Mouse (Mus musculus) WW6 (cell line): ENCODE measurements at regions not wholly inside any gene's neighbourhood (a gene's known extent, or its start where the extent isn't known, plus 50 kb on each side); places are given as distances from the start of the nearest gene placed in this dataset.

Experiments used
- DNase-seq: peaks from one replicate; pipeline ENCODE4 v3.0.0-alpha.2; 2013; ENCODE audit warnings: low read depth, low spot score

DNA sequence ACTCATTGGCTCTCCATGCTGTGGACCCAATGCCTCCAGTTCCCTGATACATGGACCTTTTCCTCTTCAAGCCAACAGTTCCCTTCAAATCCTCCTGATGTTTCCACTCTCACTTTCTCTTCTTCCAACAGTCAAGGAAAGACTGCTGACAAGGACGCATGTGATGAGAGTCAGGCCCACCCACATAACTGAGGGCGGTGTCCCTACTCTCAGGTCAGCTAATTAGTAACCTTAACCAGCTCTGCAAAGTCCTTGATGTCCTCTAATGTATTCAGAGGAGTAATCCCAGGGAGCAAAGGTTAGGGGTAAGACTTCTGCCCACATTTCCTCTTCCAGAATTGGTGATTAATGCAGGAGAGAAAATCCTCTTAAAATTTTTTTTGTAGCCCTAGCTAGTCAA is 139.7 kb downstream of the Ackr3 start:
- no peak for DNase-seq

DNA sequence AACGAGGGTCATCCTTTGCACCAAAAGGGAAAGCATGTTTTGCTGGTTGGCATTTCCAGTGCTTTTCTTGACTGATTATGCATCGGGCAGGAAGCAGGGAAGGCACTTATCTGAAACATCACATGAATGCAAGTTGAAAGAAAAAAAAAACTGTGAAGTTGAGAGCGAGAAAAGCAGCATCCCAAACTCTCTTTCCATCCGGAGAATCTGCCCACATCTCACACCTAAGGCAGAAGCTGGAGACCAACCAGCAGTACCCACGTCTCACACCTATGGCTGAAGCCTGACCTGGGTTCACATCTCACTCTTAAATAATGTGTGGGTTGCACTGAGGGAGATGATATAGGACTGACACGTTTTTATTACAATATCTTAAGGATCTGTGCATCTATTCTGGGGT is 143.3 kb downstream of the Ackr3 start:
- no peak for DNase-seq

DNA sequence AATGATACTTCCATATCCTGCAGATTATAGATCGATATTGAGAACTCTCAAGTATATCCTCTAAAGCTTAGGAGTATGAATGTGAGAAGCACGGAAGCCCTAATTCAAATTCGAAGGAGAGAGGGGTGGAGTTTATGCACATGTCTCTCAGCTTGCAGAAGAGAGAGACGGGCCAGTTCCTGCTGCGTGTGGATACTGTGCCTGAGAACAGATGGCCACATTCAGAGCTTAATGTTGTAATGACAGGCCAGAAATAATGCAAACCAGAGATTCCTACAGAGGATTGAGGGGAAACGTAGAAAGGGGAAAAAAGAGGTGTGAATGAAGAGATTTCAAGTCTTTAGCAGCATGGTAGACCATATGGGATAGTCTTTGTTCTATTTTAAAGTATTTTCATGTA is 145.8 kb downstream of the Ackr3 start:
- no peak for DNase-seq

GRCm38 (mm10) chr1:90353325-90353724 is 149.5 kb downstream of the Ackr3 start:
- no peak for DNase-seq

DNA sequence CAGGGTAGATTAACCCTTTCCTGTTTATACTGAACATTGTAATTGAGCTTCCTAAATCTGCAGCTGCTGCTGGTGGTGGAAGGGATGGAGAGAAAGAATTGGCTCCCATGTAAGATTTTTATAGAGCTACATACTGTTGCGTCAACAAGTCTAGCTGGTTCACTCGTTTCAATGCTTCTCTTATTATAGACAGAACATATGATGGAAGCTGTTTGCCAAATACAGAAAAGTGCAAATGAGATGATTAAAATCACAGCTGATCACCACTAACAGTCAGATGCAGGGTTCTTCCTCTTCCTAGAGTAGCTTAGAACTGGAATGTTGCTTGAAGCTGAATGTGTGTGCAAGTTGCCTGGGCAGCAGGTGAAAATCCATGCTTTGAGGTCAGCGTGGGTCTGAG is 152.8 kb downstream of the Ackr3 start:
- no peak for DNase-seq

DNA sequence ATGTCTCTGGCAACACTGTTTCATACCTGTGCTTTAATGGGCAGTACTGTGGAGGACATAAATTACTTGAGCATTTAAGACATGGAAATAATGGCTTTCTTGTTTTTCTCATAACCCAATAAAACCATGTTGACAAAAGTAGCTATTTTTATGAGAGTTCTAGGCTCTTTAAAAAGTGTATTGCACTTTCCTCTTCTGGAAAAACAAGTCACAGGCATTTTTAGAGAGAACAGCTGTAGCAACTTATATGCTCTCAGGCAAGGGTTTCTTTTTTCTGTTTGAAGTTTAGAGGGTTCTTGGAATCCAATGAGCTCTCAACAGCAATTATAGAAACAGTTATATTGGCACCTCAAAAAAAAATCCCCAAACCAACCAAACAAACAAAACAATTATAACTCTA is 153.6 kb downstream of the Ackr3 start:
- no peak for DNase-seq

- no peak for DNase-seq
Measured at GRCm38 (mm10) chr1:90358971-90359370, 155.2 kb downstream of the Ackr3 start.

DNA sequence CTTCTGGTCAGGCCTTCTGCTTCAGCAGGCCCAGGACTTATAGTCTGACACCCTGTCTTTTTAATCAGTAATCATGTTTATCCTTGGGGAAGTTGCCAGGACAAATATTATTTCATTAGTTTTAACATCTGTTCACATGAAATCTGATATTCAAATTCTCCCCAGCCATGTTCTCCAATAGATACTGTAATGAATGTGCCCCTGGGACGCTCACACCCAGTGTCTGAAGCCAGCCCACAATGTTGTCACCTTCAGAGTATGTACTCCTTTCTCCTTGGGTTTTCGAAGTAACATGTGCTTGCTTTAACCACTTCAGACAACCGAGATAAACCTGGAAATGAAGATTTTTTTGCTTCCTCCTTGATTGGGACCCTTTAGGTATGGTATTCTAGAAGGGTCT is 156.3 kb downstream of the Ackr3 start:
- no peak for DNase-seq

- no peak for DNase-seq
Measured at GRCm38 (mm10) chr1:90364444-90364843, 160.7 kb downstream of the Ackr3 start.

- no peak for DNase-seq
Measured at GRCm38 (mm10) chr1:90368581-90368980, 164.8 kb downstream of the Ackr3 start.

- no peak for DNase-seq
Measured at GRCm38 (mm10) chr1:90369287-90369686, 165.5 kb downstream of the Ackr3 start.

DNA sequence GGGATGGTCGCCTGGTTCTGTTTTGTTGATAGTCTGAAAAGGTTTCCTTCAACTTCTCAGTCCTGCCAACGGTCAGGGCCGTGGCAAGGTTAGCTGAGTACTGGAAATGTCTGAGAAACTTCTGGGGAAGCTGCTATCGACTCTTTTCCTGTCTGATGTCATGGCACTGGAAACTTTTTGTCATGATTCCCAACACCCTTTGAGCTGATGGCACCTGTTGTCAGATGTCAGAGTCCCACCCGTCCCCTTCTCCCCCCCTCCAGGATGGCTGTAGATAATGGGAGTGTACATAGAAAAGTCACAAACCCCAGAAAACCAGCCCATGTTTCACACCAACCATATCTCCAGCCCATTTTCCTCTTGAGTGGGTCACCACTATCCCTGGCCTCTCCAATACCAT is 167.0 kb downstream of the Ackr3 start:
- DNase-seq = no peak

- no peak for DNase-seq
Measured at GRCm38 (mm10) chr1:90373001-90373400, 169.2 kb downstream of the Ackr3 start.

DNA sequence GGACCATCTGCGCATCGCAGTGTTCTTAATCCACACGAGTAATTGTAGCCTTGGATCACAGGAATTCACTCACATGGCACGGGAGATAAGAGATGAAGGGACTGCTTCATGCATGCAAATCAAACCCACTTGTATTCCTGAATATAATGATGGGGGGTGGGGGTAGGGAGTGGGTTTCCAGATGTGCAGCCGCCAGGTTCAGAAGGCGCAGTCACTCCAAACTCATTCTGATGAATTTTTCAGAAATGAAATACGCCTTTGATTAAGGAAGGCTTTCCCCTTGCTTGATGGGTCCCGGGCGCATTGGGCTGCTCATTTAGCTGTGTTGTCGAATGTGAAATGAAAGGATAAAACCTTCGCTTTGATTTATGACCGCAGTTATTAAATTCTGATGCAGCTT is 170.7 kb downstream of the Ackr3 start:
- no peak for DNase-seq

DNA sequence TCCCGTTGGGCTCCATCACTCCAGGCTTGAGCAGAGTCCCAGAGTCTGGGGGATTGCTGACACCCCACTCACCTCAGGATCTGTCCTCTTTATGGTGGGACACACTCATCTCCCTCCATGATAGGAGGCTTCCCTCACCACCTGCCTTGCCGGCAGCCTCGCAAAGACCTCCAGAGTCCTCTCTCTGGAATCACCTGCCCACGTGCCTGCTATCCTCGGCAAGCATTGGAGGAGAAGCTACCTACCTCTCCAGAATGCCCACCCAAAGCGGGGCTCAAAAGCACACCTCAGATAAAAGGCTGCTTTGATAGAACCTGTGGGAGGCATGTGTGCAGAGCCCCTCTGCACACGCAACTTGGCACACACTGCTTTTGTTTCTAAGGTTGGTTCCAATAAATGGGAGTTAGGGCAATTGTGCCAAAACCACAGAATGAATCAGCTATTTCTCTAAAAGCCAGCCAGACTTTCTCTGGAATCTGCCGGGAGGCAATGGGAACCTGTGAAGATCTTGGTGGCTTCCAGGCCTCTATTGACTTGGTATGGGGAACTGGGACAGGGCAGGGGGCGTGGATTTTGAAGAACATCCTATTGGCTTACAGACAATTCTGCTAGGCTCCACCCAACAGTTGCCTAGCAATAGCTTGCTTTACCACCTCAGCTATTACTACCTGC is 176.4 kb downstream of the Ackr3 start:
- no peak for DNase-seq

GRCm38 (mm10) chr1:90382941-90383470 is 179.2 kb downstream of the Ackr3 start:
- DNase-seq = no peak

- DNase-seq = no peak
Measured at GRCm38 (mm10) chr1:90385024-90385423, 181.2 kb downstream of the Ackr3 start.

- DNase-seq = no peak
Measured at GRCm38 (mm10) chr1:90386792-90387191, 183.0 kb downstream of the Ackr3 start.

- DNase-seq = no peak
Measured at GRCm38 (mm10) chr1:90390422-90390821, 186.6 kb downstream of the Ackr3 start.

DNA sequence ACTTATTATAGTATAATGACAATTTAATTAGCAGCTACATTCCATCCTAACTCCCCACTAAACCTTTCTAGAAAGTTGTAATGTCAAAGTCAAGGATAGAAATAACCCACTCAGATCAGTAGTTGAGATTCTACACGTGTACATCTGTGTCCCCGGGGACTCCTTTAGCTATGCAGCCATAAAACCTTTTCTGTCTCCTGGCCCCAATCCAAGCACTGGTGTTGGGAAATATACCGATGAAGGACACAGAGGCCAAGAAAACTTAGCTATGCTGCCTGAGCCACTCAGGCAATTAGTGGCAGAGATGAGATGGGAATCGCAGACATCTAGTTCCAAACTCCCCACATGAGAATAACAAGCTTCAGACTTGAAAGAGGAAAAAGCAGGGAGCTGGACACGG is 190.1 kb downstream of the Ackr3 start:
- no peak for DNase-seq

DNA sequence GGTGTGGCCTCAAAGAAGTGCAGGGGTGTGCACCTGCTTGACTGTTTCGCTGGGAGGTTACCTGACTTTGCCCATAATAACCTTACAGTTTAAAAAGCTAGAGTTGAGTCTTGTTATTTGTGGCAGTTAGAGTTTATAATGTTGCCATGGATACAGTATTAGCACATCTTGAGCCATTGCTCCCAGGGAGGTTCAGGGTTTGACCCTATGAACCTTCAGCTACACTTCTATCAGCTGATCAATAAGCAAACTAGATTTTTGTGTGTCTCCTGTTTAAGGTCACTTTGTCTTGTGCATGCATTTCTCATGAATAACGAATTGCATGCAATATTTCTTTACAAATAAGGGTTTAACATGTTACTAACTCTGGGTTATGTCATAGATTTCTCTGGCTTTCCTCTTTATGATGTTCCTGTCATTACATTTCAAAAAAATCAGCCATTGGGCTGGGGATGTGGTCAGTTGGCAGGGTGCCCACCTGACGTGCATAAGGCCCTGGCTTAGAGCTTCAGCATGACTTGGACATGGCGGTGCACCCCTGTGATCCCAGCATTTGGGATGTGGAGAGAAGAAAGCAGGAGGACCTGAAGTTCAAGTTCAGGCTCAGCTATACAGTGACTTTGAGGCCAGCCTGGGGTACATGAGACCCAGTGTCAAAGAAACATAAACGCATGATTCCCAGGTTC is 191.7 kb downstream of the Ackr3 start:
- DNase-seq = no peak

DNA sequence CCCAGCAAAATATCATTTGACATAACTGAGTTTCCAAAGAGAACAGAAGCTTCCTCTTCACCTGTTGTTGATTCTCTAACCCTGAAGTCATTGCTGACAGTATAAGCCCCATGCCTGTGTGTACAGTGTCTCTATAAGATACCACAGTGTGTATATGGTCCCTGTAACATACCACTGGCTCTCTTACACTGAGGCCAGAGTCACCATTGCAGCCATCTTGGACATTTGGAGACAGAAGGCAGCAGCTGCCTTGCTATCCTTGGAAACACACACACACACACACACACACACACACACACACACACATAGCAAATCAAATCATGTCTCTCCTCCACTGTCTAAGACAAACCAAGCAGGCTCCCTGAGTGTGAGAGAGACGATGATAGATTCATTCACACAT is 192.9 kb downstream of the Ackr3 start:
- no peak for DNase-seq

DNA sequence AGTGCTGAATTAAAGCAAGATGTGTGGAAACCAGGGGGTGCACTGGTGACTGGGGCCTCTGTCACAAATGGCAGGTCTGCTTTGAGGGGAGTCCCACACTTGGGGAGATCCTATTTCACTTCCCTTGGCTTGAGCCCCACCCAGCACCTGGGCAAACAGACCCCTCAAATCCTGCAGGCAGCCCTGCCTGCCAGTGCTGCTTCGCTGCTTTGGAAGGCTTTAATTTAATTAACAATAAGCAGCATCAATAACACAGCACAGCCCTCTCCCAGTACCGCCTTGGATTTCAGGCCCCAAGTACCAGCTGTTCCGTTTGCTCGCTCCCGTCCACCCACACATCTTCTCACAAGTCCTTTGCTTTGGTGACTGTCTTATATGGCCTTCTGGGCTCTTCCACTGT is 193.6 kb downstream of the Ackr3 start:
- no peak for DNase-seq
